Mouse (Mus musculus) layer of hippocampus, adult 18-20 months (tissue): ENCODE measurements around the gene Clta. TPM values are rescaled to one million over a fixed set of nuclear protein-coding genes. Genes with fewer than 3 reads are reported as not detected.
"Not testable (repeated sequence)": the region's sequence is repeated elsewhere in the genome, so short reads cannot be mapped to it uniquely, and the experiment has no call there.

ENCODE experiments used
- DNase-seq, 2 experiments: peaks; one replicate each; pipeline ENCODE4 v3.0.0; 2022; ENCODE audit warnings: low spot score in 2 of 2
- total RNA-seq, 2 experiments: library from RNA; stranded (reverse); gene quantifications; 2 replicates each; pipeline ENCODE4 v1.2.3; 2021

The Clta gene
- total RNA-seq, 2 experiments from 2014 or later: 284 to 304 TPM

DNA sequence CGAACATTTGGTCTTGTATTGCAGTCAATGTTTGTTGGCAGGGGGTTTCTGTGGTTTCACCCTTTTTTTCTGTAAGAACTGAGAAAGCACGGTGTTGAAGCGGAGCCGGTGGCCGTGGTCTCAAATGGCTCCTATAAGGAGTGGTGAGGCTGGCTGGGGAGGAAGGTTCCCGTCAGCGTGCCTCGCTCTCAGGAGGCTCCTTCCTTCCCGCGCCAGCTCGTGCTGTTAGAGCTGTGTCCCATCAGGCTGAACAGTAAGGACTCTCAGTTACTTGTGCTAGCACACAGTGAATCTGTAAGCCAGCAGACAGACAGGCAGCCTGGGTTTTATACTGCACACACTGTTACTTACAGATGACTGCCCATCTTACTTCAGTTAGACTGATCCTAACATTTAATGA, 18.5 kb downstream of the Clta start:
- no peak for DNase-seq

DNA sequence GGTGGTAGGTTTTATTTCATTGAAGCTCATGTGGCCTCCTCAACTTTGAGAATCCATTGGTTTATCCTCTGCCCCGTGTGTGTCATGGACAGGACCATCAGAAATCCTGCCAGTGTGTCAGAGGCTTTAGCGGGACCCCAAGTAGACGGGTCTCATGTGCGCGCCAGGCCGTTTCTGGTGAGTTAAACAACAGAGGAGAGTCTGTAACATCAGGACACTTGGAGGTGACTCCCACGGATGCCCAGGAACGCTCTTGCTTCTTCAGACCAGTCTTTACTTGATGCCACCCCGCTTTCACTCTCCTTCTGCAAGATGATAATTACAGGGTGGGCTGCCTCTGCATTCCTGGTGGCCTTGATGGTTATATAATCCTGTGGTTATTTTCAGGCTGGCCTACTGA, 19.4 kb downstream of the Clta start:
- DNase-seq: no peak

DNA sequence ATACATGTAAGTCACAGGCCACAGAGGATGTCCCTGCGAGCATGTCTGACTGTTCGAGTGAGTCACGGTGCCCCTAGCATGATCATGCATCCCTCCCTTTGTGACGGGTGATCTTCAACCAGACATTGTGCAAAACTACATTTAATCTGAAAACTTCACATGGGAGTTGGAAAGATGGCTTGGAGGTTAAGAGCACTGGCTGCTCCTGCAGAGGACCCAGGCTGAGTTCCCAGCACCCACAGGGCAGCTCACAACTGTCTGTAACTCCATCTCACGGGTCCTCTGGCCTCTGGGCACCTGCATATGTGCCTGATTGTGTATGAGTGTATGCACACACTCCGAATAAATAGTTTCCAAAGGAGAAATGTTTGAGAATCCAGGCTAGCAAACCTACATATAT, 20.0 kb downstream of the Clta start:
- no peak for DNase-seq

DNA sequence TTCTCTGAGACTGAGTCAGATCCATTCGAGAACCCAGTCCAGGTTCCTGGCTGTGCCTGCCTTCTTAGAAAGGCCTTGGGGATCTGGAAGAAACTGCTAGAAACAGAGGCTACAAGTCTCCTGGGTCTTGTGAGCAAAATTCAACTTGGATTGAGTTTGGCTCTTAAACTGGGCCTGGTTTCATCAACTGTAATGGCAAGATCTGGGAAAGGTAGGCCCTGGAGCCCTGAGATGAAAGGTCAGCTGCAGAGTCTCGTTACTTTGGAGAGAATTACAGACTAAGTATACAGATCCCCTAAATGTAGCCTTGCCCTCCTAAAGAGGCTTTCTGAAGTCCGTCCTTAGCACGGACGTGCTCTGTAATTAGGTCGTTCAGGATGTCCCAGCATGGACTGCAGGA, 21.3 kb downstream of the Clta start:
- DNase-seq: no peak

DNA sequence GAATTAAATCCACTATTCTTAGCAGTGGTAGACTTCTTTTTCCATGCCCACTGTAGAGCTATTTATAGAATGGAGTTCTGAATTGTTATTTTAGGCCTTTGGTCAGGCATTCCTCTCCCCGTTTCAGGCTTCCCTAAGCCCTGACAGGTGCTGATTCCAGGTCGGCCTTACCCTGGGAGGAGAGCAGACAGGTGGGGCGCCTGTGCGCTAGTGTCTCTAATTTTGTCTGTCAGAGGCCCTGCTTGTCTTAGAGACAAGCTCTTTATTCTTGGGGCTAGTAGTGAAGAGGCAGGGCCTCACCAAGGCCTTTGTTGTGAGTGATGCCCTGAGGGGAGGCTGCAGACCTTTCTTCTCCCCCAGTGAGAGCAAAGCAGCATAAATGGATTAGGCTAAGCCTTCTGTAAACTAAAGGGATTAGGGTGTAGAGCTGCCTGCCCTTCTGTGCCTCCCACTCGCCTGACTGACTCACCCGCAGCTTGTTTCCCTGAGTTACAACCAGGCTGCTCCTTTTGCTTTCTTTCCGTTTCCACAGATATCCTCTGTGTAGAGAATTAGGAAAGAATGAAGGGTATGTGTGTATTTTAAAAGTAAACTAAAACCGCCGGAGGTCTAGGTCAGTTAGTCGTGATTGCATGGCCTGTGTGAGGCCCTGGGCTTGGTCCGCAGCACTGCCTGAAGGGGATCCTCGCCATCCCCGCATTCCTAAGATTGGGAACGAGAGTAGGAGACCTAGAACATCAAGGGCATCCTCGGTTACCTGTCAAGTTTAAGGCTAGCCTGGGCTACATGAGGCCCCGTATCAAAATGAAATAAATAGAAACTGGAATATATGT, 24.3 kb downstream of the Clta start:
- peak; percentile 74 to 85 for DNase-seq

DNA sequence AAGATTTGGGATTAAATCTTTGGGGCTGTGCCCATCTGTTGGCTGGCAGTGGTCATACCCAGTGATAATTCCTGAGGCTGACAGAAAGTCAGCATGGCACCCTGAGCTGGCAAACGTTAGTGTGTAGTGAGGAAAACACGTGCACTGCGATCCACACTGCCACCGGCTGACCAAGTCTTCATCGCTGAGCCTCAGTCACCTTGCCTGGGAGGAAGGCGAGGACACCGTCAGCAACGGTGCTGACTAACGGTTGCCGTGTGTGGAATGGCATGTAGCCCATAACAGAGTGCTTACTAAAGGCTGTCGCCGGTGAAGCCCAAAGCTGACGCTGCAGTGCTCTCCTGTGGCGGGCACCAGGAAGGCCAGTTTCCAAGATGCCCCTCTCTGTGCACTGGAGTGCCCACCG, 25.4 kb downstream of the Clta start:
- peak in 1 of 2 experiments; percentile 27 for DNase-seq

DNA sequence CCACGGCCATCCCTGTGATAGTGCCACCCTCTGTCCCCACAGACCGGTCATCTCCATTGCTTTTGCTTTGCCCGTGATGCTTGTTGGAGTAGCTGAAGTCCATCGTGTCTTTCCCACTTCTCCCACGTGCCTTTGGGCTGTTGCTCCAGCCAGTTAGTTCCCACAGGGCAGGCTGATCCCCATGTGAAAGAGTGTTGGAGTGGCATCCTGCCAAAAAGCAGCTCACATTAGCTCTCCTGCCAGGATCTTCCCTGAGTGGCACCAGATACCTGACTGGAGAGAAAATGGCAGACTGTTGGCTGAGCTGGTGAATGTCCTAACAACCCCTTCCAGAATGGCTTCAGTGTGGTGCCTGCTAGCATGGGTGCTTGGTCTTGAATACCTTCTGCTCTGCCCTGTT, 27.3 kb downstream of the Clta start:
- no peak for DNase-seq

DNA sequence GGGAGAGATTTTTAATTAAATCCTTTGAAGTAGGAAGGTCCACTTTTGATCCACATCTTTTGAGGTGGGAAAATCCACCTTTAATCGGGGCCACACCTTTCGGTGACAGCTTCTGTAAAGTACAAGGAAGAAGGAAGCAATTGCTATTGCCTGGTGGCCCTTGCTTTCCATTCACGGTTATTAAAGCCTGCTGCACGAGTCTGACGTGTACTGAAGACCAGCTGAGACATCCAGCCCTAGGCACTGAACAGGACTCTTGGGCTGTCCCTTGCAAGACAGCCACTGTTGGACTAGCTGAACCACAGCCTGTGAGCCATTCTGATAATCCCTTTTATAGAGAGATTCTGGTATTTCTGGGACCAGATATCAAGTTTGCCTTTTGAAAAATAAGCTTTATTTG, 32.2 kb downstream of the Clta start:
- DNase-seq: no peak

DNA sequence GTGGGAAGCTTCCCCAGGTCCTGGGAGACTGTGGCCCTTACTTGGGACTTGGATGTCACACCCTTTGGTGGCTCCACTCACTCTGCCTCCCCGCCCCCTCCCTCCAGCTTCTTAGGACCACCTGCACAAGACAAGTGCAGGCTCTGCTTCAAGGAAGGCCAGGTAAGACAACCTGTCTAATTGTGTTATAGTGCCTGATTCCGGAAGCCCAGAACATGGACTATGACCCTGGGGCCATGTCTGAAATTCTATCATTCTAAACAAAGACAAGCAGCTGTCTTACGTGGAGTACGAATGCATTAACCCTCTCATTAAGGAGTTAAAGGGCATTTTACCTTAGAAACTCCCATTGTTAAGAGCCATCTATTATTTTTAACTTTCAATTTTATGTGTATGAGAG, 36.5 kb downstream of the Clta start:
- no peak for DNase-seq

DNA sequence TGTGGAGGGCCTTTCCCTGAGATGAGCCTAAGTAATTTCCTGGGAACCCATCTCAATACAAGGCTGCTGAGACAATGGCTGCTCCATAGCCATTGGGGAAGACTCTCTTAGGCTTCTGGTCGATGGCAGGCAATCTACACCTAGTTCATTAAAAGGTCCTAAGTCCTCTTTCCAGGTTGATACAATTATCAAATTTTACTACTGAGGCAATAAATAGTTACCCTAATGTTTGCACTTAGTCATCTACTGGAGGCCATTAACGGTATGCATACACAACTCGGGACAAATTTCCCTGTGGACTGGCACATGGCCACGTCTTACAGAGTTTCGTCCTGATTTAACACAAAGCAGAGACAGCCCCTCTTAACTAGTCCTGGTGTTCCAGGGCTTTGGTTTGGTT, 38.2 kb downstream of the Clta start:
- DNase-seq: no peak

DNA sequence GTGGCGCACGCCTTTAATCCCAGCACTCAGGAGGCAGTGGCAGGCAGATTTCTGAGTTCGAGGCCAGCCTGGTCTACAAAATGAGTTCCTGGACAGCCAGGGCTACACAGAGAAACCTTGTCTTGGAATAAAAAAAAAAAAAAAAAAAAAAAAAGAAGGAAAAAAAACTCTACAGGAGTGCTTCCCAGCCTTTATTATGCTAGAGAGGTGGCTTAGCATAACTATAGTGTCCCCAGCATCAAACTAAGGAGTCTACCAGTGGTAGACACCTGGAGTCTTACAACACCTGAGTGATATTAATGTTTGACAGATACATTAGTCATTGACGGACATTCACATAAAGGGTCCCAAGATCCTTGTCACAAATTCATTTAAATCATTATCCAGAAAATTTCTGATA, 38.9 kb downstream of the Clta start:
- DNase-seq: not testable (repeated sequence)

DNA sequence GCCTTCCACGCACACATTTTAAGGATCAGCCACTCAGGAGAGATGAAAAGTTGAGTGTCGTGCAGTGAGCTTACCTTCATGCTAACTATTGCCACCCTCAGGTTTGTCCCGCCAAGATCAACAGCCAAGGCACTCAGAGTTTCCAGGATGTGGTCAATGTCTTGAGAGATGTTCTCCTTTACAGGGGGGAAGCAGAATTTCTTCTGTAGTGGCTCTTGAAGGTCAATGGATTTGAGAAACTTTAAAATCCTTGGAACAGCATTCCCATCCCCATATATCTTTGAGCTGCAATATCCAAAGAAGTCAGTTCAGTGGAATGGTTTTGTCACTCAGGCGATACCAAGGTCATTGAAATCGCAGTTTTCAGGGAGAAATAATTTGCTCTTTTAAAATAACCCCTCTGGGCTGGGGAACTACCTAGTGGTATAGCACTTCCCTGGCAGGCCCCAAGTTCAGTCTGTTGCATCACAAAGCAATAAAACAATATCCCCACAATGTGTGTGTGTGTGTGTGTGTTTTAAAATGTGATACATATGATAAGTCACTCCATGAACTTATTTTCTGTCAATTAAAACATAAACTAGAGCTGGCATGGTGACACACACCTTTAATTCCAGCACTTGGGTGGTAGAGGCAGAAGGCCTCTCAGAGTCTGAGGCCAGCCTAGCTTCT, 40.6 kb downstream of the Clta start:
- no peak for DNase-seq

DNA sequence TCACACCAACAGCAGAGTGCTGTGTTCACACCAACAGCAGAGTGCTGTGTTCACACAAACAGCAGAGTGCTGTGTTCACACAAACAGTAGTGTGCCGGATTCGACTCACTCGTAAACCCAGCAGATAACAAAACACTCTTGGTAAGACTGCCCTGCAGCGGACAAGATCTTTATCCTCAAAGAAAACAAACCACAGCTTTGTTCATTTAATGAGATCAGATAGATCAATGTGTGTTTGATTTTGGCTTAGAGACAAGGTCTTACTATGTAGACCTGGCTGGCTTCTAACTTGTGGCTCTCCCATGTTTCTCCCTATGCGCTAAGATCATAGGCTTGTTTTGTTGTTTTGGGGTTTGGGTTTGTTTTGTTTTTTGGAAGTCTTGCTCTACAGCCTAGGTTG, 41.8 kb downstream of the Clta start:
- no peak for DNase-seq

DNA sequence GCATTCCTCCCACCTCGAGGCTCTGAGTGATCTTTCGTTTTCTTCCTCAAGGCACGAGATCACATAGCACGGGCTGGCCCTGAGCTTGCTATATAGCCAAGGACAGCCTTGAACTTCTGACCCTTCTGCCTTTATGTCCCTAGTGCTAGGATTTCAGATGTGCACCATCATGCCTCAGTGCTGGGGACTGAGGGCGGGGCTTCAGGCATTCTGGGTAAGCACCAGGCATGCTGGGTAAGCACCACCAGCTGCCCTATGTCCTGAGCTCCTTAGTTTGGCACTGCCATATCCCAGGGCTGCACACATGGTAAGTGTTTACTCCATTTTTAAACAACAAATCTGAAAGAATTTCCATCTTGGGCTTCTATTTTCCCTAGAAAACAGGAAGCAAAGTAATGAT, 45.6 kb downstream of the Clta start:
- no peak for DNase-seq

DNA sequence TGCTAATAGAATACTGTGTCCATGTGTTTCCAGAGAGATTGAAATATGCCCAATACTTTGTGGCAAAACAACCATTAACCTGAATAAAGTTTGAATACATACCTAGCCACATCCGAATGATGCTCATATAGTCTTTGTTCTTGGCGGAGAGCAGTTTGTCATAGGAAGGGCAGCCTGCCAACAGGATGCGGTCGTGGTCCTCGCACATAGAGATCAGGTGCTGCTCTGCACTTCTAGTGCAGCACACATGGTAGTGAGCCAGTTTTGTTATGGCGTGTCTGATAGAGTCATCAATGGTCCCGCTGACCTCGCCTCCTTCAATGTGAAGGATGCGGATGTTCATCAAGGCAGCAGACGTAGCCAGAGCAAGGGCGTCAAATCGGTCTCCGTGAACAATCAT, 55.4 kb downstream of the Clta start:
- no peak for DNase-seq

DNA sequence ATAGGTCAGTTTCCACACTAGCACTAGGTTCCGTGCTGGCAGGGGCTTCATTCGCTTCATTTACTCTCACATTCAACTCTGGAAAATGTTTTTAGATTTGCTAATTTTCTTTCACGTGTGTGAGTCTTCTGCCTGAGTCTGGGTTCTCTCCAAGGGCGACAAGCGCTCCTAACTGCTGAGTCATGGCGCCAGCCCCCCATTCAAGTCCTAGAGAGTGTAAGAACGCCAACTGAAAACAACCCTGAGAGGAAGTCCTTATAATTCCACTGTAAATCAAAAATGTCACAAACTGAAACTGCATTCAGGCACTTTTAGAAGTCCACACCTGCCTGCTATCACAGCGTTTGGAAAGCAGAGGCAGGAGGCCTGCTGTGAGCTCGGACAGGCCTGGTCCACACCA, 57.8 kb downstream of the Clta start:
- DNase-seq: no peak

DNA sequence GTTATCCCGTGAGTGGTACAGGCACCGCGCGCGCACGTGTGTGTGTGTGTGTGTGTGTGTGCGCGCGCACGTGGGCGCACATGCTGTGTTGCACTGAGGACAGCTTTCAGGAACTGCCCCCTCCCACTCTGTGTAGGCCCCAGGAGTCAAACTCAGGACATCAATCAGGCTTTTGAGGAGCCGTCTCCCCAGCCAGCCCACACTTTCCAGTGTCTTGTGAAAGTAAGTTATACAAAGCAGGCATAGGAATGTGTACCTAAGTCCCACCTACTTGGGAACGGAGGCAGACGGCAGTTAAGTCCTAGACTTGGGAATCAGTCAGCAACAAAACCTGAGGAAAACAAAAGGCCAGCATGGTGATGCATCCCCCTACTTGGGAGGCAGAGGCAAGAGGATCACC, 58.6 kb downstream of the Clta start:
- no peak for DNase-seq

DNA sequence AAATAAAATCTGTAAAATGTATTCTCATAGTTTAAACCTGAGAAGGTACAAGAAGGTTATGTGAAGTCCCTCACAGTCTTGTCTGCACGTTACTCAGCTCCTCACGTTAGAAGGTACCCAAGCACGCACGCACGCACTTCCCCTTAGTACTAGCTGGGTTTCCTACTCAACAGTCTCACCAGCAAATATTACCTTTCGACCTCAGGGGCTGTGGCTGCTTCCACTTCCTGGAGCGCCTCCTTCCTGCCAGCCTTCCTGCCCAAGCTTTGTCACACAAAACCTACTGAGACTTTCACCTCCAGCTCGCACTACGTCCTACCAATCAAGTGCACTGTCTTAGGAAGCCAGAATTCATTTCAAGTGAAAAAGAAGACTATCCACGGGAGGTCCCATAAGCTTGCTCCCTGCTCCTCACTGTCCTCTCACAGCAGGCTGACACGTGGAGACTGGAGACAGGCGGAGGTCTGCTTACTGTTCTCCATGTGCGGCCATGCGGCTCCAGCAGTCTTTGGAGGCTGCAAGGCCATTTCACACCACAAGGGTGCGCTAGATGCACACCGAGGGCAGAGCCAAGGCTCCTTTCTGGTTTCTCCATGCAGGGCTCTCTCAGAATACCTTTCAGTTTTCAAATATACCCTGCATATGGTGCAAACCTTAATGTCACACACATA, 61.2 kb downstream of the Clta start:
- DNase-seq: peak; percentile 84 to 96

DNA sequence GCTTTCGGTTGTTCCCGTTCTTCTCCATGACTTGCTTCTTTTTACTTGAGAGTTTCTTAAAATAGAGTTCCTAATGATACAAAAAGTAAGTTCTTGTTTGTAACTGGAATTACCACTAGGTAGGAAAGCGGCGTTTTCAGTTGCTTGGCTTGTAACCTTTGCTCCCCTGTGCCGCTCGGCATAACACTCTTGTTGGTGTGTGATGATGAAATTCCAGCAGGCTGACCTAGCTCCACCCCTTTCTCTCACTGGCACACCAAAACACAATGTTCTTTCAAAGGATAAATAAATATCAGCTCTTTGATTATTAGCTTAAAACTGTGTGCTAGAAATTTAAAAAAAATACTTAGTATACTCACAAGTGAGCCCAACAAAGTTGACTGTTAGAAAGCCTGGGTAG, 62.6 kb downstream of the Clta start:
- DNase-seq: no peak

DNA sequence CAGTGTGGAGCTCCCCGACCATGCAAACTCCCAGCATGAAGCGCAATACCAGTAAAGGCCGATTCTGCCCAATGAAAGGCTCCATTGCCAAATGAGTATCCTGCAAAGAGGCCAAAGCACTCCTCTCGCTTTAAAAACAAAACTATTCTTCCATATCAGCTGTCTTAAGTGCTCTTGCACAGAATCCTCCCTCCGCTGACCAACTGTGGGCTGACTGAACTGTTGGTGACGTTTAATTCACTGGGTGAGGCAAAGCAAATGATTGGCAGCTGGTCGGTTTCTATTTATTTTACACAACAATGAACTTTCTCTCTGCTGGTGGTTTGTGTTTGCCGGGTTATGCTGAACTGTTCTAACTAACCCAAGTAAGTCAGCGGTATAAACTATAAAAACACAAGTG, 64.5 kb downstream of the Clta start:
- no peak for DNase-seq

DNA sequence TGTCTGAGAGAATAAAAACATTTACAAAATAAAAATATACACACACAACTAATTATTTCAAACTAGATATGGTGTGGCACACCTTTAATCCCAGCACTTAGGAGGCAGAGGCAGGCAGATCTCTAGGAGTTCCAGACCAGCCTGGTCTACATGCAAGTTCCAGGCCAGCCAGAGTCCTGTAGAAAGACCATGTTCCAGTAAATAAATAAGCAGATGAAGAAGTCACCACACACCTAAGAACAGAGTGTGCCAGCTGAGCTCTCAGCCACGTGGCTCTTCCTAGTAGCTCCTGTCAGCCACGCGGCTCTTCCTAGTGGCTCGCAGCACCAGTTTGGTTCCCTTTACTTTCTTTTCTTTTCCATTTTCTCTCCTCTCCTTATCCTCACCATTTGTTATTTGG, 65.2 kb downstream of the Clta start:
- no peak for DNase-seq

DNA sequence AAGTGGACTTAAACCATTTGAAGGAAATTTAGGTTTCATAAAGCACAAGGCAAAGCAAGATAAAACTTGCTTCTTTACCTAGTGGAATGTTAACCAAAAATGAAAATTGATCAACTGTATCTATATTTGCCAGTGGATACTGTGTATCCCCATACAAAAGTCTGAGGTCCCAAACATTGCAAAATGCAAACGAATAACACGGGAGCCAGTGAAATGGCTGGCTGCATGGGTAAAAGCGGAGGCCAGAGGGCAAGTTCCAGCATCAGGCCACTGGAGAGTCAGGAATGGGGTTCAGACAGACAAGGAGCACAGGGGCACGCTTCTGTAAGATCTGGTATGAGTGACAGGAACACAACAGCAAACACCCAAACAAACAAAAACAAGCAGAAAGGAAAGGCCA, 66.4 kb downstream of the Clta start:
- DNase-seq: no peak
